Mouse (Mus musculus): ENCODE data around the gene Rgs14.

Gene Rgs14

GRCm38 (mm10) chr13:55404853-55405782 lies 35.6 kb downstream of the Rgs14 start:
- DNase-seq, result peak; percentile 65

- DNase-seq, result no peak
These were observed 36.4 kb downstream of the Rgs14 start for GRCm38 (mm10) chr13:55405783-55406390.

GRCm38 (mm10) chr13:55407341-55407740 lies 37.8 kb downstream of the Rgs14 start:
- no peak for DNase-seq

- no peak for DNase-seq
These were observed 39.1 kb downstream of the Rgs14 start for GRCm38 (mm10) chr13:55408546-55409120.

- no peak for DNase-seq
These were observed 42.3 kb downstream of the Rgs14 start for GRCm38 (mm10) chr13:55411826-55412225.

GRCm38 (mm10) chr13:55412643-55413307 lies 43.2 kb downstream of the Rgs14 start:
- no peak for DNase-seq

GRCm38 (mm10) chr13:55413333-55413732 lies 43.8 kb downstream of the Rgs14 start:
- no peak for DNase-seq

GRCm38 (mm10) chr13:55414743-55415380 lies 45.3 kb downstream of the Rgs14 start, which contains the start of gene Pfn3:
Gene Pfn3, minus strand, starts transcription at chr13:55415232.
- DNase-seq, result no peak

- DNase-seq, result peak; percentile 86
These were observed 48.5 kb downstream of the Rgs14 start for GRCm38 (mm10) chr13:55418004-55418403.

- DNase-seq, result no peak
These were observed 49.6 kb downstream of the Rgs14 start for GRCm38 (mm10) chr13:55419142-55419541.

- no peak for DNase-seq
These were observed 50.7 kb downstream of the Rgs14 start for GRCm38 (mm10) chr13:55420018-55420932.

- DNase-seq, result peak; percentile 55
These were observed 51.6 kb downstream of the Rgs14 start for GRCm38 (mm10) chr13:55420933-55421800.

- DNase-seq, result no peak
These were observed 57.1 kb downstream of the Rgs14 start, which contains the start of gene F12 for GRCm38 (mm10) chr13:55426613-55427012. Gene F12, minus strand, starts transcription at chr13:55426793.

GRCm38 (mm10) chr13:55429226-55429888 lies 59.8 kb downstream of the Rgs14 start:
- no peak for DNase-seq

- DNase-seq, result no peak
These were observed 61.0 kb downstream of the Rgs14 start for GRCm38 (mm10) chr13:55430566-55430965.

GRCm38 (mm10) chr13:55431889-55432685 lies 62.6 kb downstream of the Rgs14 start:
- DNase-seq, result no peak
